Mouse (Mus musculus) midbrain, embryonic 10.5 days (tissue): ENCODE data around the gene Mlycd. TPM values are rescaled to one million over a fixed set of nuclear protein-coding genes. Genes with fewer than 3 reads are reported as not detected.

ENCODE experiments used
- DNase-seq: peaks from one replicate; pipeline ENCODE4 v3.0.0-alpha.2; 2017; ENCODE audit warnings: low spot score
- H3K27ac ChIP-seq: fragments of 300-500 bp; sonication (generic); replicated peaks from 2 replicates; pipeline ENCODE4 v1.5.1; 2016; ENCODE audit warnings: mild to moderate bottlenecking
- H3K27me3 ChIP-seq: fragments of 300-500 bp; sonication (generic); 2 replicates; pipeline ENCODE4 v1.6.1; 2016; ENCODE audit warnings: low read depth, mild to moderate bottlenecking; ENCODE audit not compliant: poor library complexity, severe bottlenecking
- H3K36me3 ChIP-seq: fragments of 300-500 bp; sonication (generic); 2 replicates; pipeline ENCODE4 v1.6.1; 2016; ENCODE audit warnings: mild to moderate bottlenecking, moderate library complexity
- H3K4me1 ChIP-seq: fragments of 300-500 bp; sonication (generic); 2 replicates; pipeline ENCODE4 v1.6.1; 2016
- H3K4me3 ChIP-seq: fragments of 300-500 bp; sonication (generic); 2 replicates; pipeline ENCODE4 v1.5.1; 2016; ENCODE audit warnings: mild to moderate bottlenecking, moderate library complexity
- H3K9me3 ChIP-seq: fragments of 300-500 bp; sonication (generic); replicated peaks from 2 replicates; pipeline ENCODE4 v1.6.1; 2016; ENCODE audit warnings: mild to moderate bottlenecking
- WGBS: fragments of 180-500 bp; shearing (Covaris S2); methylation state at CpG from one replicate; pipeline ENCODE4 v1.1.7; 2016; 5-methylcytosine and 5-hydroxymethylcytosine counted together
- polyA plus RNA-seq: library from polyadenylated mRNA; unstranded; fragments of >200 nt; fragmentation: Nextera tagmentation; extraction: Ambion mirVana; gene quantifications from 2 replicates; pipeline ENCODE4 v1.2.1, GENCODE M21; 2016

Mlycd gene
- polyA plus RNA-seq, 1 experiment from 2014 or later: 10.9 TPM

DNA sequence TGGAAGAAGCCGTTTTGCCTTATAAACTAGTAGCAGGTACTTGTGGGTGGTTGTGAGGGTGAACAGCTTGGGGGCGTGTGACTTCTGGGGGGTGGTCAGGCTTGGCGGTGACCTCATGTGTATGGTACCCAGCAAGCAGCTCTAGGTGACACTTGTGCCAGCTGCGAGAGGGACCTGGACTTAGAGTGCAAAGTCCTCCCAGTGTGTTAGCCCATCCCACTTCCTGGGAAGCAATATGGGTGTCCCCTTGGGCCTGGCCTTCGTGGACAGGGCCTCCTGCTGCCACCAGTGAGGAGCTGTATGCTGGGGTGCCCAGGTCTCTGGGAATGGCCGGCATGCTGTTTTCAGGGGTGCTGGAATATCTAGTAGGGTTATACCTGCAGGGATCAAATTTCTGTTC is 44.2 kb downstream of the Mlycd start:
- H3K27ac ChIP-seq: peak overlapping the region; percentile 28
- no peak overlapping the region for H3K4me3 ChIP-seq
- peaks cover 31% of the 10 kb centered on the region for H3K27me3 ChIP-seq
- peaks cover 32% of the 10 kb centered on the region for H3K4me1 ChIP-seq
- 78% methylated on average over 6 of the region's 6 CpGs for WGBS
- H3K9me3 ChIP-seq: no peaks in the 10 kb centered on the region
- DNase-seq: no peak
- H3K36me3 ChIP-seq: no peaks in the 10 kb centered on the region

DNA sequence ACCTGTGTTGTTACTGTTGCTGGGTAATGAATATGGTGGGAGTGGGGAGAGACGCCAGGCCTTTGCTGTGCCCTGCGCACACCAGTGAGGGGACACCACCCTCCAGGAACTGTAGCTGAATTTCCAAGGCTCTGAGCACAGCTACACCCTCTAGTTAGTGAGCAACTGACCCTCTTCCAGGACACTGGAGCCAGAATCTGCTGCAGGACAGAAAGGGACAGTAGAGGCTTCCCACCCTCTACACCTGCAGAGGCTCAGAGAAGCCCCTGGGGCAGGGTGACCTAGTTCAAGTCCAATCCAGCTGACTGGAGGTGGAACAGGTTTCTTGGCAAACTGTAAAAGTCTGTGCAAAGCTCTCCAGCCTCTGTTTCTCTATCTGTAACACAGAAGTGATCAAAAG is 44.7 kb downstream of the Mlycd start:
- Histone ChIP-seq H3K9me3 (no peaks in the 10 kb centered on the region), H3K4me3 (no peak overlapping the region), H3K36me3 (no peaks in the 10 kb centered on the region), H3K27ac (peak overlapping the region; percentile 28; the same call in 1 of the 2 replicates), H3K4me1 (peaks cover 32% of the 10 kb centered on the region), H3K27me3 (peaks cover 33% of the 10 kb centered on the region)
- 85% methylated on average over 2 of the region's 2 CpGs for WGBS
- no peak for DNase-seq

DNA sequence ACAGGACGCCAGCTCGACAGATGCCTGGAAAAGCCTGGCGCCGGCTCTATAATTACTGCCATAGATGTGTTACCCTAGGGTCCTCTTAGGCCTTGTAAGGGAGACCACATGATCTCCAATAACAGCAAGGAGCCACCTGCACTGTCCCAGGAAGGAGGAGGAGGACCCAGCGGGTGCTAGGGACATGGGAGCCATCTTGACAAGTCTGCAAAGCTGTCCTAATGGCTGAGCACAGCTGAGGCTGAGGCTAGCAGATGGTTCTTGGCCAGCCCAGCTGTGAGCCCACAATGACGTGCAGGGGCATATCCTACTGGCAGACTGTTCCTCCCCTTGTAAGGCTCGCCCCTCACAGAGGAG is 45.2 kb downstream of the Mlycd start:
- H3K36me3 ChIP-seq: no peaks in the 10 kb centered on the region
- H3K4me1 ChIP-seq: peaks cover 32% of the 10 kb centered on the region
- no peak for DNase-seq
- no peak overlapping the region for H3K4me3 ChIP-seq
- H3K9me3 ChIP-seq: no peaks in the 10 kb centered on the region
- 67% methylated on average over 7 of the region's 7 CpGs for WGBS
- H3K27ac ChIP-seq: peak overlapping the region; percentile 55; the same call in 1 of the 2 replicates
- peaks cover 37% of the 10 kb centered on the region for H3K27me3 ChIP-seq

DNA sequence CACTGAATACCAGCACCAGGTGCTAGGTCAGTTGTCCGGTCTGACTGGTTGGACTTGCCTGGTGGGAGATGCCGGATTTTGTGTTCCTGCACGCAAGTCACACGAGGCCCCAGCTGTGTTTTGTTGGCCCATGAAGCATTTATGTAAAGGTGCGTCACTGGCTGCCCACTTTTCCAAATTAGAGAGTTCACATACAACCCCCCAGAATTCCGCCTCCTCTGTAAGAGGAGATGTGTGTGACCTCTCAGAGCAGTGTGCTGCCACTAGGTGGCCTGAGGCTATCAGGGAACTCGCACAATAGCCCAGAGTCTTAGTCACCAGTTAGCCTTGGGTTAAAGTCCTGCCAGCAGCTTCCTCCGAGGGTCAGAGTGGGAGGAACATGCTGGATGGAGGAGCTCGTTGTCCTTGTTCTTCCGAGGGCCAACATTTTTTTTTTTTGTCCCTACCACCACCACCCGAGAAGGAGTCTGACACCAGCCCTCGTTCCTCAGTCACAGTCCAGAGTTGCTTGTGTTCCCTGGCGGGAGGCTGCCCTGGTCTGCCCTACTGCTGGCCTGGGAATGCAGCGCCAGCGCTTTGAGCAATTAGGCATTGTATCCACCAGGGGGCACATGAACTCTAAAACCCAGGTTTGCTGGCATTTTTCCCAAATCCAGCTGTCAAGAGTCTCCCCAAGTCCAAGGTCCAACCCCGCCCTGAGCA is 45.7 kb downstream of the Mlycd start:
- peak; percentile 88 for DNase-seq
- Histone ChIP-seq H3K4me3 (peak overlapping the region; percentile 36), H3K36me3 (no peaks in the 10 kb centered on the region), H3K27me3 (peaks cover 43% of the 10 kb centered on the region), H3K4me1 (peaks cover 32% of the 10 kb centered on the region), H3K9me3 (no peaks in the 10 kb centered on the region), H3K27ac (peak overlapping the region; percentile 55)
- WGBS: 14% methylated on average over 16 of the region's 16 CpGs

DNA sequence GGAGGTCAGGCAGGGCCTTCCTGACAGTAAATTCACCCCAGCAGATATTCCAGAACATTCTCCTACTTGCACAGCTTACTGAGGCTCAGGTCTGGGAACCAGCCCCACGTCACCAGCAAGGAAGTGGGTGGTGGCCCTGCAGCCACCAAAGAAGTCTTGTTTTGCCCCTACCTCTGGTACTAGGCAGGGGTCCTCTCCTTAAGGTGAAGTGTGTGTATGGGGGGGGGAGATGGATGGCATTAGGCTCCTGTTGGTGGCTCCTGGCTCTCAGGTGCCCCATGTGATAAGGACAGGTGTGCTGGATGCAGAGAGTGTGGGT is 46.2 kb downstream of the Mlycd start:
- peaks cover 48% of the 10 kb centered on the region for H3K27me3 ChIP-seq

DNA sequence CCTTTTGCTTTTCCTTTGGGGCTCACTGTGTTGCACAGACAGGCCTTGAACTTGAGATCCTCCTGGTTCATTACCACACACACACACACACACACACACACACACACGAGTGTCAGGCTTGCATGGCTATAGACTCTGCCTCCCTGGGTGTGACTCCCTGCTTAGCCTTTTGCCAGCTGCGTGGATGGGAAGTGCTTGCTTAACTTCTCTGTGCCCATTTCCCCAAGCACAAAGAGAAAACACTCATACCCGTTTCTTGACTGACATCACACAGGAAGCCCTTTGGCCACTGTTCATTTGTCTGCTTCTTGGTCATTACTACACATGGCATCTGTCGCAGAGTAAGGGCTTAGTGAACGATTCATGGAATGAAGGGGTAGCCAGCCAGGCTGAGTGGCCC is 47.3 kb downstream of the Mlycd start:
- Histone ChIP-seq H3K9me3 (no peaks in the 10 kb centered on the region), H3K27me3 (peaks cover 53% of the 10 kb centered on the region), H3K27ac (no peak overlapping the region), H3K4me3 (no peak overlapping the region), H3K4me1 (peaks cover 37% of the 10 kb centered on the region), H3K36me3 (no peaks in the 10 kb centered on the region)
- WGBS: 76% methylated on average over 5 of the region's 5 CpGs
- DNase-seq: no peak

More for the DNA sequence above, 46.2 kb downstream of the Mlycd start:
- Histone ChIP-seq H3K27ac (no peak overlapping the region), H3K9me3 (no peaks in the 10 kb centered on the region), H3K36me3 (no peaks in the 10 kb centered on the region), H3K4me3 (no peak overlapping the region), H3K4me1 (peaks cover 34% of the 10 kb centered on the region)
- WGBS: 45% methylated on average over 1 of the region's 1 CpGs
- DNase-seq: no peak

DNA sequence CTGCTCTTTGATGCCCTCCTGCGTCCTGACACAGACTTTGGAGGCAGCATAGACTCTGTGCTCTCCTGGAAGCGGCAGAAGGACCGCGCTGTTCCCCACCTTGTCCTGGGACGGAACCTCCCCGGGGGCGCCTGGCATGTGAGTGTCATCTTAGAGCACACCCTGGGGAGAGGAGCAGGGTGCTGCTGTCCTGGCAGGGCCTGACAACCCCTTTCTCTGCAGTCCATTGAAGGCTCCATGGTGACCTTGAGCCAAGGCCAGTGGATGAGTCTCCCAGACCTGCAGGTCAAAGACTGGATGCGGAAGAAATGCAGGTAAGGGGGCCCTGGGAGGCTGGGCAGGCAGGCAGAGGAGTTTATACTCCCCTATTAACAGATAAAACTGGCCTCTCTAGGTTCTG is 48.3 kb downstream of the Mlycd start:
- H3K4me1 ChIP-seq: peaks cover 40% of the 10 kb centered on the region
- no peaks in the 10 kb centered on the region for H3K9me3 ChIP-seq
- no peaks in the 10 kb centered on the region for H3K36me3 ChIP-seq
- no peak overlapping the region for H3K27ac ChIP-seq
- H3K27me3 ChIP-seq: peaks cover 62% of the 10 kb centered on the region
- no peak overlapping the region for H3K4me3 ChIP-seq
- 92% methylated on average over 8 of the region's 8 CpGs for WGBS
- no peak for DNase-seq

DNA sequence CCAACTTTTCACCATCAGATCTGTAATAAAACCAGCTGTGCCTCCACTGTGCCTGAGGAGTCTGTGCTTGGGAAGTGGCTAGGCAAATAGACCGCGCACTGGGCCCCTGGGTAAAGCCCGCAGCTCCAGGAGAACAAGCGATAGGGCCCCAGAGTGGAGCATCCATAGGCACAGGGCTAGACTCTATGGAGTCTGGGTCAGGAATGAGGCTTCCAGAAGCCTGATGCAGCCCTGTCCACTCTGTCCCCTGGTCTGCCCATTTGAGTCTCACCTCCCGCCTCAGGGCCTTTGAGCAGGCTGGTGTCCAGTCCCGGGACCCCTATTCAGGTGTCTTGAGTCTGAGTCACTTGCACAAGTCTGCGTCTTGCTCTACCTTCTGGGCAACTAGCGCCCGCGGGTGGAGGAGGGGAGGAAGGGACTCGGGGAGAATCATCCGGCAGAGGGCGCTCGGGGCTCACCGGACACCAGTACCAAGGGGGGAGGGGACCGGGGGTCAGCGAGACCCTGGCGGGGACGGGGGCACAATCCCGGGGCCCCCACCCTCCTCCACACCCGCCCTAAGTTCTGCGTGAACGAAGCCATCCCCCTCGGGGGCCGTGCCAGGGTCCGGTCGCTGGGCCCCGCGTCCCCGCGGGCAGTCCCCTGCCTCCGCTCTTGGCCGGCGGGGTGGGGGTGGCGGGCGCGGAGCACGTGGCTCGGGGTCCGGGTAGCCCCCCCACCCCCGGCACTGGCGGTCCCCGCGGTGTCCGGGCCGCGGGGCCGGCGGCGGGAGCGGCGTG is 51.7 kb downstream of the Mlycd start, which contains the start of gene Necab2:
Gene Necab2, plus strand, starts transcription at position 509 of the 779 bp plus-strand sequence.
- peaks cover 33% of the 10 kb centered on the region for H3K4me1 ChIP-seq
- H3K9me3 ChIP-seq: no peaks in the 10 kb centered on the region
- H3K27me3 ChIP-seq: peaks cover 73% of the 10 kb centered on the region
- peak within 1 kb of the TSS; percentile 82 for H3K4me3 ChIP-seq
- WGBS: 3% methylated on average over 50 of the region's 52 CpGs
- DNase-seq: peak; percentile 93
- H3K36me3 ChIP-seq: peaks cover 6% of the 10 kb centered on the region
- peak within 1 kb of the TSS; percentile 92 for H3K27ac ChIP-seq

DNA sequence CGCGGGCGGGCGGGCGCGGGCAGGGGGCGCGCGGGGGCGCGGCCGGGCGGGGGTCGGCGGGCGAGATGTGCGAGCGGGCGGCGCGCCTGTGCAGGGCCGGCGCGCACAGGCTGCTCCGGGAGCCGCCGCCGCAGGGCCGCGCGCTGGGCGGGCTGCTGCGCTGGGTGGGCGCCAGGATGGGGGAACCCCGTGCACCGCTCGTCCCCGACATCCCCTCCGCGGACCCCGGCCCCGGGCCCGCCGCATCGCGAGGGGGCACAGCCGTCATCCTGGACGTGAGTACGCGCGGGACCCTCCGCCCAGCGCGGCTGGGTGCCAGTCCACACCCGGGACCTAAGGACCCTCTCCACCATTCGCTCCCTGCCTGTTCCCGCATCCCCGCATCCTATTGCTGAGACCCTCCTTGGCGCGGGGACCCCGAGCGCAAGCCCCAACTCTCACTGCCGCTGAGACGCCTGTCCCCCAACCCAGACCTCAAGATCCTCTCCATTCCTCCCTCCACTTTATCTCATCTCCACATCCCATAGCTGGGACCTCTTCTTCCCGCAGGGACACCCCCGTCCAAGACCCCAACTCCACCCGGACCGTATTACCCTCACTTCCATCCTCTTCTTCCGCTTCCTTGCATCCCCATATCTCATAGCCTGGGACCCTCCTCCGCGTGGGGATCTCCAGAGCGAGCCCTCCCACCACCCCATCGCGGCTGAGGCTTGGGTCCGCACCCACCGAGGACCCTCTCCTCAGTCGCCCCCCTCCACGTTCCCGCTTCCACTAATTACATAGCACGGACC is 52.5 kb downstream of the Mlycd start:
- Histone ChIP-seq H3K27ac (peak overlapping the region; percentile 92), H3K4me3 (peak overlapping the region; percentile 82), H3K9me3 (no peaks in the 10 kb centered on the region), H3K4me1 (peaks cover 31% of the 10 kb centered on the region), H3K36me3 (peaks cover 7% of the 10 kb centered on the region), H3K27me3 (peaks cover 67% of the 10 kb centered on the region)
- peak; percentile 56 for DNase-seq
- WGBS: 2% methylated on average over 62 of the region's 80 CpGs

DNA sequence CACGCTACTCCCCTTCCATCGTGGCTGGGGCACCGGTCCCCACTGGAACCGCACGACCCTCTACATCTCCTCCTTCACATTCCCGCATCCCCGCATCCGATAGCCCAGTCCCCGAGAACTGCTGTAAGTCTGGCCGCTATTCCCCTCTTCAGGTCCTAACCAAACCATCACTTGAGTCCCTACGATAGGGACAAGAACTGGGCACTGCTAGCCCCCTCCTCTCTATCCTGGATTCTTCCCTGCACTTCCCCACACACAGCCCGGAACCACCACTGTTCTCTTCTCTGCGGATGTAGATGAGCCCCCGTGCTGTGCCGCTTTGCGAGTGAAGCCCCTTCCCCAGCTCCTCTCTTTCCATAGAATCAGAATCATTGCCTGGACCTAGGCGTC is 53.1 kb downstream of the Mlycd start:
- Histone ChIP-seq H3K27ac (peak overlapping the region; percentile 92), H3K27me3 (peaks cover 61% of the 10 kb centered on the region), H3K9me3 (no peaks in the 10 kb centered on the region), H3K4me1 (peaks cover 31% of the 10 kb centered on the region), H3K36me3 (peaks cover 7% of the 10 kb centered on the region), H3K4me3 (peak overlapping the region; percentile 82)
- DNase-seq: peak; percentile 40
- WGBS: 2% methylated on average over 17 of the region's 17 CpGs

DNA sequence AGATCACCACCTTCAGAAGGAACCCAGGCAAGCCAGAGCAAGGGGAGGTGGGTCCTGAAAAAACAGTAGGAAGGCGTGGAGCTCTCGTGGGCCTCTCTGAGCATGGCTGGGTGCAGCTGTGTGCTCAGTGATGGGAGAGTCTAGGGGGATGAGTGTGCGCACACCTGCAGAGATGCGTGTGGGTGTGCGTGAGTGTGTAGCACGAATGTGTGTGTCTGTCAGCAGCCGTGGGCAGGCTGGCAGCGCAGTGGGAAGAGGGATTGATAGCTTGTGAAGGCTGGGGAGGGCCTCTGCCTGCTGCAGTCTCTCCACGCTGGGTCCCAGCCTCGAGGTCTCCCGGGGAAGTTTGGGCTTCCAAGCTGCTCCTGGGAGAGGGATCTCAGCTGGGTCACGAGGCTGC is 54.9 kb downstream of the Mlycd start:
- Histone ChIP-seq H3K4me3 (no peak overlapping the region), H3K9me3 (no peaks in the 10 kb centered on the region), H3K4me1 (peaks cover 31% of the 10 kb centered on the region), H3K27ac (no peak overlapping the region), H3K36me3 (peaks cover 7% of the 10 kb centered on the region), H3K27me3 (peaks cover 55% of the 10 kb centered on the region)
- 82% methylated on average over 12 of the region's 12 CpGs for WGBS
- no peak for DNase-seq

DNA sequence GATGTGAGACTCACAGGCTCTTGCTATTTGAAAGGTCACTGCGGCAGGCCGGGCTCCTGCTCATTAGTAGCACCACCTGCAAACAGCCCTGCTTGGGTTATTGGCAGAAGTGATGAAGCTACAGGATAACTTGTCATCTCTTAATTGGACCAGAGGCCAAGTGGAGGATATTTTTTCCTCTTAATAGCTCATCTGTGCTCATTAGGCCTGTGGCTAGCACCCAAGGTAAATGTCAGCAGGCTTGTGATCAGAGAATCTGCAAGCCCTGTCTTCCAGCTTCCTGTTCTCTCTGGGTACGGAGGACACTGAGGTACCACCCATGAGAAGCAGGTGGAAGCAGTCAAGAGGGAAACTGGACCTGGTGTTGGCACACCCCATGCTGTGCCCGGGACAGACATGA is 56.5 kb downstream of the Mlycd start:
- H3K27me3 ChIP-seq: peaks cover 40% of the 10 kb centered on the region
- 94% methylated on average over 4 of the region's 4 CpGs for WGBS
- H3K27ac ChIP-seq: no peak overlapping the region
- no peaks in the 10 kb centered on the region for H3K9me3 ChIP-seq
- peaks cover 7% of the 10 kb centered on the region for H3K36me3 ChIP-seq
- DNase-seq: no peak
- H3K4me3 ChIP-seq: no peak overlapping the region
- peaks cover 24% of the 10 kb centered on the region for H3K4me1 ChIP-seq
